Mouse (Mus musculus) testis, adult 2 months (tissue): ENCODE data around the gene Aqr. TPM values are rescaled to one million over a fixed set of nuclear protein-coding genes. Genes with fewer than 3 reads are reported as not detected.

Experiments used
- H3K27ac ChIP-seq: fragments of 200-500 bp; 2 replicates; pipeline ENCODE4 v1.5.1; 2012; ENCODE audit warnings: low read depth, low read length; ENCODE audit not compliant: control insufficient read depth, insufficient read depth
- H3K27me3 ChIP-seq: fragments of 200-500 bp; 2 replicates; pipeline ENCODE4 v1.6.1; 2012; ENCODE audit warnings: mild to moderate bottlenecking, low read length, moderate library complexity; ENCODE audit not compliant: control insufficient read depth, insufficient read depth
- H3K36me3 ChIP-seq: fragments of 200-500 bp; 2 replicates; pipeline ENCODE4 v1.6.1; 2012; ENCODE audit warnings: mild to moderate bottlenecking, low read length; ENCODE audit not compliant: control insufficient read depth, insufficient read depth
- H3K4me1 ChIP-seq: fragments of 200-500 bp; 2 replicates; pipeline ENCODE4 v1.6.1; 2012; ENCODE audit warnings: low read length; ENCODE audit not compliant: control insufficient read depth, insufficient read depth
- H3K4me3 ChIP-seq: fragments of 200-500 bp; 2 replicates; pipeline ENCODE4 v1.5.1; 2012; ENCODE audit warnings: low read depth, mild to moderate bottlenecking, low read length, moderate library complexity, mixed read lengths; ENCODE audit not compliant: control insufficient read depth
- CTCF ChIP-seq: fragments of 200-500 bp; IDR thresholded peaks from 2 replicates; pipeline ENCODE4 v1.5.1; 2012; ENCODE audit warnings: low read depth, mild to moderate bottlenecking, inconsistent platforms, low read length, moderate library complexity; ENCODE audit not compliant: control insufficient read depth, insufficient read depth, insufficient replicate concordance
- POLR2A ChIP-seq: fragments of 200-500 bp; IDR thresholded peaks from 2 replicates; pipeline ENCODE4 v1.6.1; 2012; ENCODE audit warnings: low read depth, mild to moderate bottlenecking, inconsistent platforms, low read length, moderate library complexity; ENCODE audit not compliant: control insufficient read depth
- polyA plus RNA-seq: library from polyadenylated mRNA; depleted of rRNA; stranded (reverse); fragments of >200 nt; gene quantifications from 2 replicates; pipeline ENCODE4 v1.2.3, GENCODE M21; 2012

The Aqr gene
- polyA plus RNA-seq, 1 experiment = 14.5 TPM

GRCm38 (mm10) chr2:114095348-114095747 is 91.5 kb downstream of the Aqr start:
- Histone ChIP-seq H3K36me3 (no peaks in the 10 kb centered on the region), H3K4me1 (no peaks in the 10 kb centered on the region), H3K4me3 (no peak overlapping the region), H3K27ac (no peak overlapping the region), H3K27me3 (no peaks in the 10 kb centered on the region)
- TF ChIP-seq CTCF (no peak), POLR2A (no peak)

GRCm38 (mm10) chr2:114094696-114095095 is 92.1 kb downstream of the Aqr start:
- TF ChIP-seq CTCF (no peak), POLR2A (no peak)
- H3K4me1 ChIP-seq = no peaks in the 10 kb centered on the region
- H3K27ac ChIP-seq = no peak overlapping the region
- H3K4me3 ChIP-seq = no peak overlapping the region
- H3K36me3 ChIP-seq = no peaks in the 10 kb centered on the region
- H3K27me3 ChIP-seq = no peaks in the 10 kb centered on the region

GRCm38 (mm10) chr2:114093577-114093976 is 93.2 kb downstream of the Aqr start:
- Histone ChIP-seq H3K27ac (no peak overlapping the region), H3K4me3 (no peak overlapping the region)
- TF ChIP-seq POLR2A (no peak), CTCF (no peak)

GRCm38 (mm10) chr2:114089862-114090261 is 97.0 kb downstream of the Aqr start:
- TF ChIP-seq POLR2A = no peak
- no peak for TF ChIP-seq CTCF
- H3K36me3 ChIP-seq = no peaks in the 10 kb centered on the region
- H3K4me1 ChIP-seq = no peaks in the 10 kb centered on the region

More at GRCm38 (mm10) chr2:114093577-114093976, 93.2 kb downstream of the Aqr start:
- H3K27me3 ChIP-seq = no peaks in the 10 kb centered on the region
- no peaks in the 10 kb centered on the region for H3K4me1 ChIP-seq
- no peaks in the 10 kb centered on the region for H3K36me3 ChIP-seq

GRCm38 (mm10) chr2:114087271-114087670 is 99.6 kb downstream of the Aqr start:
- Histone ChIP-seq H3K4me1 (no peaks in the 10 kb centered on the region), H3K27ac (no peak overlapping the region), H3K27me3 (no peaks in the 10 kb centered on the region), H3K36me3 (no peaks in the 10 kb centered on the region), H3K4me3 (no peak overlapping the region)
- TF ChIP-seq POLR2A (no peak), CTCF (no peak)

More at GRCm38 (mm10) chr2:114089862-114090261, 97.0 kb downstream of the Aqr start:
- Histone ChIP-seq H3K27me3 (no peaks in the 10 kb centered on the region), H3K4me3 (no peak overlapping the region), H3K27ac (no peak overlapping the region)

GRCm38 (mm10) chr2:114071876-114072275 is 114.9 kb downstream of the Aqr start:
- Histone ChIP-seq H3K27ac (no peak overlapping the region), H3K4me3 (no peak overlapping the region), H3K36me3 (no peaks in the 10 kb centered on the region), H3K4me1 (no peaks in the 10 kb centered on the region), H3K27me3 (no peaks in the 10 kb centered on the region)
- TF ChIP-seq CTCF (no peak), POLR2A (no peak)

- H3K36me3 ChIP-seq = no peaks in the 10 kb centered on the region
- no peak for TF ChIP-seq CTCF
- TF ChIP-seq POLR2A = no peak
- no peak overlapping the region for H3K4me3 ChIP-seq
- H3K4me1 ChIP-seq = no peaks in the 10 kb centered on the region
- no peak overlapping the region for H3K27ac ChIP-seq
- H3K27me3 ChIP-seq = no peaks in the 10 kb centered on the region
Observed at GRCm38 (mm10) chr2:114066226-114066625, 120.6 kb downstream of the Aqr start.

GRCm38 (mm10) chr2:114064004-114064403 is 122.8 kb downstream of the Aqr start:
- Histone ChIP-seq H3K27me3 (no peaks in the 10 kb centered on the region), H3K4me1 (no peaks in the 10 kb centered on the region), H3K27ac (no peak overlapping the region), H3K4me3 (no peak overlapping the region), H3K36me3 (no peaks in the 10 kb centered on the region)
- TF ChIP-seq POLR2A = no peak
- no peak for TF ChIP-seq CTCF
